Mouse (Mus musculus): ENCODE data around the gene Dab1.

The Dab1 gene

GRCm38 (mm10) chr4:104515681-104516080, 896.5 kb downstream of the Dab1 start:
- DNase-seq (ENCODE audit: low read depth): no peak

GRCm38 (mm10) chr4:104522324-104522723, 903.2 kb downstream of the Dab1 start:
- no peak for DNase-seq (ENCODE audit: low read depth)

DNA sequence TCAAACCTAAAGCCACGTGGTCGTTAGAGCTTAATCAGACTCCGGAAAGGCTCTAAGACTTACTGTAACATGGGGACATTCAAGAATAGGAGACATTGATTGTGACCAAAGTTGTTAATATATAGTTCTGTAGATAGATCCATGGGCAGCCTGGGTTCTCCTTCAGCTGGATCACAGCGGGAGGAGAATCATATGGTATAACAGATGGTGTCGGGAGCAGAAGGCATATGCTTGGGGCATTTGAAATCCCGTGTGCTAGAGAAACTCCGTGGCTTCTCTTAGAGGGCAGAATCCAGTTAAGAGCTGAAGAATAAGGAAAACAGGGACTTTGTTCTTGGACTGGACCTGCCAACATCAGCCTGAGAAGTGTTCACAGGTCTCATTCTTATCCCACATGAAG, 904.6 kb downstream of the Dab1 start:
- DNase-seq (ENCODE audit: low read depth): no peak

DNA sequence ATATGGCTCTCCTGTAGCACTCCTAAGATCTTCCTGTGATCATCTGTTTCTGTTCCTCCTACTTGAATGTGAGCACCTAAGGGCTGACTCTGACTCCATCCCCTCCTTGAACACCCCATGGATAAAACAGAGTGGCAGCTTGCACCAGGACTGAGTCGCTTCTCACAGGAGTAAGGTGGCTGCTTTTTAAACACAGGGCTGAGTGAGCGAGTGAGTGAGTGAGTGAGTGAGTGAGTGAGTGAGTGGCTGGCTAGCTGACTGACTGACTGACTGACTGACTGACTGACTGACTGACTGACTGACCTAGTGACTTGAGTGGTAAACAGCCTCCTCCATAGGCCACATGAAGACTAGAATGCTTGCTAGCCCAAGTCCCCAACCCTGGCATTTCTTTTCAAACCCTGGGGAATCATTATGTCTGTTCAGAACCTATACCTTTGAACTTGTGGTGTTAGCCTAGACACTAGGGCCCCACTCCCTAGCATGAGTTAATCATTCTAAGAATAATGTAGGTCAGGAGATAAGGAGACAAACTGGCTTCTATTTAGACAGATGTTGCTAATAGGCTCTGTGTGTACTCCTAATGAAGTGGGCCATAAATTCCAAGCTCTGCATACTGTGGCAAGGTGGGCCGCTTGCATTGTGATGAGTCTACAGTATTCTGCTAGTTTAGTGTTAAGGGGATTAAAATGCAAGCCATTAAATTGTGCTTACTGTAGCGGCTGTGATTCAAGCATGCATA, 910.9 kb downstream of the Dab1 start:
- no peak for DNase-seq (ENCODE audit: low read depth)

DNA sequence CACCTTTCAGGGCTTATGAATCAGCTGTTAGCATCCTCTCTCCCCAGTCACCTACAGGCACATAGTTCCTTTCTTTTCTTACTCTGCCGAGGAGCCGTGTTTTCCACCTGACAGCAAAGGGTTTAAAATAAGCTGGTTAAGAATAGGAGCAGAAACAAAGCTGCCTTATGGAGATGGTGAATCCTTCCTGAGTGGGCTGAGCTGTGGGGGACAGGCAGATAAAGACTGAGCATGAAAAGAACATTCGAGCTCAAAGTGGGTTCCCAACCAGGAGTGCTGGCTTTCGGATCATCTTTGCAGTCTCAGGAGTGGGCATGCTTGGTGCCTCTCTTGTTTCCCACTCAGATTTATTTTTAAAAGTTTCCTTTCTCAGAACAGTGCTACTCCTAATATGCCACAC, 913.7 kb downstream of the Dab1 start:
- no peak for DNase-seq (ENCODE audit: low read depth)

DNA sequence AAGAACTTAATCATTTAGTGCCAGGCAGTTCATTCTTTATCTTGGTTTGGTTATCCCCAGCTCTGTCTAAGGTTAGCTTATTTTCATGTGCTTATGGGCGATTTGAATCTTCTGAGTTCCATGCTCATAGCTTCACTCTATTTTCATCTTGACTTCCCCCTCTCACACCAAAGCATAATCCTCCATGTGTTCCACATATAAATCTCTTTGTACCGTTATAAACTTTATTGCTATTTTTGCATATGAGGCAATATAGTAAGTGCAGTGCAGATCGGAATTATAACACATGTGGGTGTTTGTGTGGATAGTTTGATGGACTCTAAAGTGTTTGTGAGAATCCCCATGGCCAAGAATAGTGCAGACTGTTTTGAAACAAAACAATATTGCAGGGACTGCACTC, 919.3 kb downstream of the Dab1 start:
- no peak for DNase-seq (ENCODE audit: low read depth)

GRCm38 (mm10) chr4:104539047-104539446, 919.9 kb downstream of the Dab1 start:
- DNase-seq (ENCODE audit: low read depth): no peak

DNA sequence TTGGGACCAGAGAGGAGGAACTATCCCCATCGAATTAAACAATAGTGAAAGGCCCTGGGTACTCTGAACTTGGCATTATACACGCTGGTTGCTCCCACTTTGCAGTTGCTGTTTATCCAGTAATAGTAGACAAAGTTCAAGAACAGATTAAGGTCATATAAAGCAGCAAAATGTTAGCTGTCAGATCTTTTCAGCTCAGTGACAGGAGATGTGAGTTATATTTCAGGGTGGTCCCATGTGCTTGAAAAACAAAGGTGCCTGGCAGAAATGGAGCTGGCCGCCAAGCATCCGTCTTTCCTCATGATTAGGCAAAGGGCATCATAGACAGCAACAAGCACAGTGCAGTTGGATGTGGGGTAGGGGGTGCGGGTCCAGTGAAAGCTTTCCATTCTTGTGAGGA, 927.9 kb downstream of the Dab1 start:
- no peak for DNase-seq (ENCODE audit: low read depth)

DNA sequence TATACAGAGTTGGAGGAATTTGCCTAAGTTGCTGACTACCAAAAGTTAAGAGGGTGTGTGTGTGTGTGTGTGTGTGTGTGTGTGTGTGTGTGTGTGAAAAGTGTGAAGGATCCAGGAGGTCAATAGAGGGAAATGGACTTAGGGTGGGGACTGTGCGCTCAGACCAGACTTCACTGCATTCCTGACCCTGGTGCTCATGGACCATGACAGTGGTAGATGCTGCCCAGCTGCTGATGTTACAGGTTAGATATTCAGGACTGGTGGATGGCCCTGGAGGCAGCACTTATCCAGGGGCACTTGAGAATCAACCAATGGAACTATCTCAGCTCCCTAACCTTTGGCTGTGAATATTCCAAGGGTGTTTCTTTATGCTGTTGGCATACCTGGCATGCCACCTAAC, 929.1 kb downstream of the Dab1 start:
- no peak for DNase-seq (ENCODE audit: low read depth)

DNA sequence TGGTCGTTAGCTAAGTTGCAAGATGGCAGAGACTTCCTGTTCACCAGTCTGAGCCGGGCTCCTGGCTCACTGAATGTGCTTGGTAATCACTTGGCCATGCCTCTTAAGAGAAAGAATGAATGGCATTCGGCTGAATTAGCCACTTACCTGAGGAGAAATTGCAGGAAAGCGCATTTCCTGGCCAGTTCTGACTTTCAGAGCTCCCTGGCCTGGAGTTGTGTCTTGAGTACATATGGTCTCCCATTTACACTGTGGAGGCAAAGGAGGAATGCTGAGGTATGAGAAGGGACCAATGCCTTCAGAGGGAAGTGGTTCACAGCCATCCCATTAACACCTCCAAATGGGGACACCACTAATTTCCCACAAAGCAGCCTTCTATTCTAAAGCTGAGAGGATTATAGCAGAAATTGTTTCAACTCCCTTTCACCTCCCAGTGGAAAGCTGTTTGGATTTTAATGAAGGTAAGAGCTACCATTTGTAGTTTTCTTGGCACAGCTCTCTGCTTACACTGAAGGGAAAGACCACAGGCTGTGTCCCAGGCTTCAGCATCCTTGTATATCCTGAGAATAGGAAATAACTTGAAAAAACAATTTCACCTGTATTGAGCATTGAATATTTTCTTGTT, 931.5 kb downstream of the Dab1 start:
- no peak for DNase-seq (ENCODE audit: low read depth)

DNA sequence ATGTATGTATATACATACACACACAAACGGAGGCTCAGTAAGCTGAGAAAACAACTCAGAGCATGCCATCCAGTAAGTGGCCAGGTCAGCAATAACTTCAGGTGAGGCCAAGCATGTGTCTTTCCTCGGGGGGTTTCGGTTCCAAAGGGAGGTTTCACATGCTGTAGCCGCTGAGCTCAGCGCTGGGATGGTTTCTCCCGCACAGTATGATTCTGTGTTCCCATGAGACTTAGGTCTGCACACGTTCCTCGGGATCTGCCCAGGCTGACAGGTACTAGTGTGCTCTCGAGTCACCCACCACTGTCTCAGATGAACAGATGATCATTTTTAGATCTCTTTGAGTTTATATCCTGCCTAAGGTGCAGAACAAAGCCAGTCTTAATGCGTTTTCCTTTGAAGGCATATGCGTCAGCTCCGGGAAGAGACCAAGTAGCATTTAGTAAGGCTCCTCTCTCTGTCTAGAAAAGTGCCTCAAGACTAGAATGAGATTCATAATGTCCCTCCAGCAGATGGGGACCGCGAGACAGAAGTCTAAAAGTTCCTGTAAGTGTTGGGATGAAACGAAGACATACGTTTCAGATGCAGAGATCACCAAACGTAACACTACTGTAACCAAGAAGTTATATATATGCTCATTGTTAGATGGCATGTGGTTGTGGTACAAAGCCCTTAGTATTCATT, 932.4 kb downstream of the Dab1 start:
- no peak for DNase-seq (ENCODE audit: low read depth)

- no peak for DNase-seq (ENCODE audit: low read depth)
These were observed 936.2 kb downstream of the Dab1 start for GRCm38 (mm10) chr4:104555408-104555807.

DNA sequence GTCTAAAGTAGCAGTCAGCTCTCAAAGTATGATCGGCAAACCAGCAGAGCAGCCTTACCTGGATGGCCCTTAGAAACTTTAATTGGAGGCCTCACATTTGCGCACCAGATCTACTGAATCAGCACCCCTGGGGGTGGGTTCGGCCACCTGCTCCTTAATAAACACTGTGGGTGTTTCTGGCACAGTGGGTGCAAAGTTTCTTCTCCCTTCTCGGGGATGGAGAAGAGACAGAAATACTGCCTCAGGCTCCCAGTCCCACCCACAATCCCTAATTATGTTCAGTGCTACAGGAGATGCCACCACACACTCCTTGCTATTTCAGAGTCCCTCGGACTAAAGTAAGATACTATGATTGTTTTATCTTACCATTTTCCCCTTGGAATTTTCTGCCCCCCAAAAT, 944.4 kb downstream of the Dab1 start:
- DNase-seq (ENCODE audit: low read depth): no peak

DNA sequence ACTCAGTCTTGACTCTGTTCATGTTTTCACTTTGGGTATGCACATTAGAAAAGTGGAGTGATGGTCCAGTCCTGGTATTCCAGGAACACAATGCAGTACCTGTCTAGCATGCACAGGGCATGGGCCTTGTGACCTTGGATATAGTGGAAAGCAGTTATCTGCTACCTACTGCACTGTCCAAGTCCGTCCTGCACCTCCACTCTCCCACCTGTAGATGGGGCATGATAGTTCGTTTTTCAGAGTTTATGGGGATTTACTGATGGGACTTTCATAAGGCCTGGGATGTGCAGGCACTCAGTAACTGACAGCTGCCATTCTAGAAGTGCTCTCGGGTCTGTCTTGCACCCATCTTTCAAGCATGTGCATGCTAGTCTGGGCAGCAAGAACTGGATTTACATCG, 951.4 kb downstream of the Dab1 start:
- DNase-seq (ENCODE audit: low read depth): no peak

DNA sequence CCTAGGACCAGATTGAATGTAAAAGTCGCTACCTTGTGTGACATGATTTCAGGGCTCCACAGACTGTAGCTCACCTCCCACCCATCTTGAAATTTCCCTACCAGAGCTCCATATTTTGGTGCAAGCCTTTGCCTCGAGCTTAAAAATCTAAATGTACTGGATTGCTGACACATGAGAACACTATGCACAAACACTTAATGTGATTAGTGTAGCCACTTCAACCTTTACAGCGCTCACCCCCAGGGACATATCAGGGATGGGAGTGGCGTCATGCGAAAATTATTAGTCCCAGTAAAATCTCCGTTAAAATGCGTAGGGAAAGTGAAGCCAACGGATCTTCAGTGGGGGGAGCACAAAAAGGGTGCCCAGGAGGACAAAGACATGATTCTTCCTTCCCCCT, 953.3 kb downstream of the Dab1 start:
- no peak for DNase-seq (ENCODE audit: low read depth)

DNA sequence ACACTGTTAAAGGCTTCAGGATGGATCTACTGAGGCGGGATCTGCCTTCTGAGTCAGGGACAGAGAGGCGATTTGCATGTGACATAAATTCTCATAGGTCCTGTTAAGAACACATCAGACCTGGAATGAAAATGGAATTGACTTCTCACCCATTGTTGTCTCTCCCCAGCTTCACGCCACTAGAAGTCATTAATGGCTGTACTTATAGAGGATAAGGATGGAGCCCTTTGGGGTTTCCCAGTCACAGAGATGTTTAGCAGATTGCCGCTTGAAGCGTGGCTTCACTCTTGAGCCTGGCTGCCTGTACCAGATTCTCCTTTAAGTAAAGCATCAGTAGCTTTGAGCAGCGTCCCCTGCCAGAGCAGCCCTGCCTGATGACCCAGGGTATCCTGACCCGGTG, 954.3 kb downstream of the Dab1 start:
- no peak for DNase-seq (ENCODE audit: low read depth)

DNA sequence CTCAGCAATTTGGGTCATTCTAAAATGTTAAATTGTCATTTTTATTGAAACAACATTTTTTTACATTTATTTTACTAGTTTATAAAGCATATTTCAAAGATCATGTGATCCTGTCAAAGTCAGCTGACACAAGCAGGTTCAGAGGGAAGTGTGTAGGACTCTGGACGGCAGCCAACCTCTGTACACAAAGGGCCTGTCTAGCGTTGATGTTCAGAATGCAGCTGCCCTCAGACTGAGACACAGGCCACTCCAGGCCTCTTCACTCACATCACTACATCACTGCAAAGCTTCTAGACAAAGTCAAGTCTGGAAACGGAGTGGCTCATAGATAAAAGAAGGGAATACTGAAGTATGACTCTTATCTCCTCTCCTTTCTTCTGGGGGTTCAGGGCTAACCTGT, 959.2 kb downstream of the Dab1 start:
- DNase-seq (ENCODE audit: low read depth): no peak

- no peak for DNase-seq (ENCODE audit: low read depth)
These were observed 960.9 kb downstream of the Dab1 start for GRCm38 (mm10) chr4:104579946-104580544.

DNA sequence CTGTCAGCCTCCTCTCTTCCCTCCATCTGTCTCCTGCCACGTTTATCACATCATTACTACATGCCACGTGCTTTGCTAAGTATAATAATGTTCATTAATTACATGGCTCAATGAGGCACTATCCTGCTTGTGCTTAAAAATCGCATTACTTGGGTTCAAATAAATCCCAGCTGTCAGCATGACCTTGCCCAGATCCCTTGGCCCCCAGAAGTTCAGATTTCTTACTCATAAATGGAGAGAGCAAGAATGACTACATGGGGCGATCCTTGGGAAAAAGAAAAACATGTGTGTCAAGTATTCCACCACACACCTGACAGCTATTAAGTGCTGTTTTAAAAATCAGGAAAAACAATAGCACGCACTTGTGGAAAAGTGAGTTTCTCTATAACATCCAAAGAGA, 963.6 kb downstream of the Dab1 start:
- no peak for DNase-seq (ENCODE audit: low read depth)

- DNase-seq (ENCODE audit: low read depth): no peak
These were observed 968.7 kb downstream of the Dab1 start for GRCm38 (mm10) chr4:104587826-104588225.

DNA sequence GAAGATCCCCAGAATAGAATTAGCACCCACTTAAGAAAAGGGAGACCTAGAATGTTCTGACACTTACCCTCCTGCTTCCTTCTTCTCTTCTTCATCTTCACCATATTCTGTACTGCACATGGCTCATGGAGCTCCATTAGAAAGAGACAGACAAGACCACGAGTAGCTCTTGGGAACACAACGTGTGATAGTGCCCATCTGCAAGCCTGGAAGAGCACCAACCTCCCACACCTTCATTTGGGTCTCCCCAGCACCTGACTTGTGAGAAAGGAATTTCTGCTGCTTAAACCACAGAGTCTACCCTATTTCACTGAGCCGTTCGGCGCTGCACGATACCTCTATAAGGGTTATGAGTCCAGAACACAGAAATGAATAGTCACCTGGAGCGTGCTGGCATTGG, 977.8 kb downstream of the Dab1 start:
- DNase-seq (ENCODE audit: low read depth): no peak

GRCm38 (mm10) chr4:104597490-104598465, 978.6 kb downstream of the Dab1 start:
- DNase-seq (ENCODE audit: low read depth): no peak
